Comparison of ENCODE assay signal across 26 mouse cellular contexts in genomic region chr15:83455034-83455433, GRCm38 (mm10). TPM values are rescaled to one million over a fixed set of nuclear protein-coding genes. Genes with fewer than 3 reads are reported as not detected.
DNase-seq lines count a peak whose midpoint lies in the region; ATAC-seq and TF ChIP-seq lines count a peak whose summit lies in the region.
"Had no signal": no experiment of that assay in that cellular context is flagged by ENCODE, and none has a peak within 500 bp of the region (broad histone marks: within the 10 kb centered on the region; RNA-seq: fewer than 3 reads in every experiment).

No protein-coding gene starts in this region.

- H3K4me2 ChIP-seq in liver, embryonic 13.5 days = no peak overlapping the region
- H3K4me2 ChIP-seq in liver, embryonic 12.5 days = no peak overlapping the region
- no peak overlapping the region for H3K4me2 ChIP-seq in hindbrain, postnatal 0 days (ENCODE audit: low read depth, low read length)
- H3K4me2 ChIP-seq: embryonic facial prominence, embryonic 13.5 days; forebrain, embryonic 13.5 days; heart, embryonic 13.5 days; limb, embryonic 12.5 days; lung, embryonic 14.5 days; neural tube, embryonic 12.5 days had no signal

- 69% methylated on average over 3 of the region's 3 CpGs for WGBS in liver, embryonic 13.5 days (ENCODE audit: insufficient replicate concordance)
- WGBS in liver, embryonic 12.5 days (ENCODE audit: insufficient replicate concordance) = 70% methylated on average over 3 of the region's 3 CpGs
- 15% methylated on average over 3 of the region's 3 CpGs for WGBS in small intestine, adult 2 months
- 78% methylated on average over 3 of the region's 3 CpGs for WGBS in hindbrain, postnatal 0 days

- H3K27ac ChIP-seq in gastrocnemius, adult 2 months = peak overlapping the region; percentile 79
- peak overlapping the region; percentile 43; the same call in 1 of the 2 replicates for H3K27ac ChIP-seq in liver, embryonic 13.5 days
- H3K27ac ChIP-seq in liver, embryonic 12.5 days = no peak overlapping the region
- H3K27ac ChIP-seq in small intestine, adult 2 months (ENCODE audit: insufficient read depth, low read depth, low read length) = peak overlapping the region; percentile 69; the same call in 1 of the 2 replicates
- no peak overlapping the region for H3K27ac ChIP-seq in hindbrain, postnatal 0 days
- H3K27ac ChIP-seq: embryonic facial prominence, embryonic 13.5 days; forebrain, embryonic 13.5 days; layer of hippocampus, adult 2 months; limb, embryonic 12.5 days; neural tube, embryonic 12.5 days had no signal

- DNase-seq in gastrocnemius, adult 2 months = no peak
- DNase-seq in gastrocnemius, adult 8-10 months (ENCODE audit: low spot score in 2 of 2) = no peak
- DNase-seq in liver, embryonic 13.5 days = no peak
- DNase-seq in kidney, postnatal 14 days = peak; percentile 69
- DNase-seq in hindbrain, postnatal 0 days (ENCODE audit: low spot score) = no peak
- DNase-seq in adrenal gland, postnatal 25 days = no peak
- DNase-seq: adrenal gland, postnatal 10 days; cerebellum, adult 2 months; cerebellum, postnatal 36 days; embryo, embryonic 11 days; heart, postnatal 14 days; layer of hippocampus, postnatal 36 days; midbrain, embryonic 14.5 days; right cerebral cortex, postnatal 25 days; thymus, postnatal 14 days had no signal

- H3K9me3 ChIP-seq in liver, embryonic 13.5 days (replicated peaks) = no peaks in the 10 kb centered on the region
- H3K9me3 ChIP-seq in liver, embryonic 12.5 days (replicated peaks) = no peaks in the 10 kb centered on the region
- no peaks in the 10 kb centered on the region for H3K9me3 ChIP-seq in hindbrain, postnatal 0 days (ENCODE audit: low read length)
- H3K9me3 ChIP-seq: embryonic facial prominence, embryonic 13.5 days; forebrain, embryonic 13.5 days; heart, embryonic 13.5 days; limb, embryonic 12.5 days; megakaryocyte, embryonic 14.5 days; neural tube, embryonic 12.5 days had no signal

- no peak for TF ChIP-seq POLR2A in small intestine, adult 2 months (IDR thresholded peaks at IDR 0.05; ENCODE audit: low read depth, low read length)

- no peak for TF ChIP-seq CTCF in gastrocnemius, adult 2 months (IDR thresholded peaks at IDR 0.05)
- no peak for TF ChIP-seq CTCF in small intestine, adult 2 months (IDR thresholded peaks at IDR 0.05; ENCODE audit: extremely low read depth, insufficient read length, insufficient replicate concordance, low read depth, low read length)
- no peak for TF ChIP-seq CTCF in hindbrain, postnatal 0 days (IDR thresholded peaks at IDR 0.05; ENCODE audit: low read depth)

- H3K4me3 ChIP-seq in gastrocnemius, adult 2 months = no peak overlapping the region
- H3K4me3 ChIP-seq in liver, embryonic 13.5 days (replicated peaks) = no peak overlapping the region
- H3K4me3 ChIP-seq in liver, embryonic 12.5 days = no peak overlapping the region
- no peak overlapping the region for H3K4me3 ChIP-seq in small intestine, adult 2 months (ENCODE audit: low read depth, low read length)
- no peak overlapping the region for H3K4me3 ChIP-seq in hindbrain, postnatal 0 days (ENCODE audit: low read length)
- H3K4me3 ChIP-seq: embryonic facial prominence, embryonic 13.5 days; erythroblast, embryonic 14.5 days; forebrain, embryonic 13.5 days; heart, embryonic 13.5 days; layer of hippocampus, adult 2 months; limb, embryonic 12.5 days; megakaryocyte, embryonic 14.5 days; neural tube, embryonic 12.5 days had no signal

- intact Hi-C loops in gastrocnemius, adult 2 months (cut with DNase I) = no loop called here

- ATAC-seq in liver, embryonic 13.5 days (ENCODE audit: low read depth) = no peak
- no peak for ATAC-seq in liver, embryonic 12.5 days
- ATAC-seq in hindbrain, postnatal 0 days = no peak
- ATAC-seq: forebrain, embryonic 13.5 days had no signal

- peaks cover 78% of the 10 kb centered on the region for H3K4me1 ChIP-seq in liver, embryonic 13.5 days (replicated peaks)
- H3K4me1 ChIP-seq in liver, embryonic 12.5 days = peaks cover 73% of the 10 kb centered on the region
- H3K4me1 ChIP-seq in small intestine, adult 2 months (ENCODE audit: control insufficient read depth, insufficient read depth, insufficient read length, low read length) = peaks cover 56% of the 10 kb centered on the region
- peaks cover 5% of the 10 kb centered on the region; the same call in 1 of the 2 replicates for H3K4me1 ChIP-seq in hindbrain, postnatal 0 days (ENCODE audit: insufficient read depth, low read length)
- H3K4me1 ChIP-seq: neural tube, embryonic 12.5 days had no signal

- H3K27me3 ChIP-seq in liver, embryonic 13.5 days = no peaks in the 10 kb centered on the region
- H3K27me3 ChIP-seq in liver, embryonic 12.5 days (replicated peaks) = no peaks in the 10 kb centered on the region
- H3K27me3 ChIP-seq in small intestine, adult 2 months (ENCODE audit: control insufficient read depth, insufficient read depth, low read length) = no peaks in the 10 kb centered on the region
- no peaks in the 10 kb centered on the region for H3K27me3 ChIP-seq in hindbrain, postnatal 0 days (ENCODE audit: insufficient read depth, low read length)
- H3K27me3 ChIP-seq: embryonic facial prominence, embryonic 13.5 days; forebrain, embryonic 13.5 days; heart, embryonic 13.5 days; limb, embryonic 12.5 days; megakaryocyte, embryonic 14.5 days; neural tube, embryonic 12.5 days had no signal

- H3K36me3 ChIP-seq in liver, embryonic 13.5 days = 0 out of 2 replicates have a peak, but pooled peaks cover 8% of the 10 kb centered on the region
- peaks cover 4% of the 10 kb centered on the region; the same call in 1 of the 2 replicates for H3K36me3 ChIP-seq in liver, embryonic 12.5 days
- H3K36me3 ChIP-seq in small intestine, adult 2 months (ENCODE audit: control insufficient read depth, insufficient read depth, low read length) = no peaks in the 10 kb centered on the region
- no peaks in the 10 kb centered on the region for H3K36me3 ChIP-seq in hindbrain, postnatal 0 days (ENCODE audit: insufficient read depth, low read length)
- H3K36me3 ChIP-seq: embryonic facial prominence, embryonic 13.5 days; limb, embryonic 12.5 days; neural tube, embryonic 12.5 days had no signal

- no peak overlapping the region for H3K9ac ChIP-seq in liver, embryonic 13.5 days
- H3K9ac ChIP-seq in liver, embryonic 12.5 days = no peak overlapping the region
- H3K9ac ChIP-seq in hindbrain, postnatal 0 days (replicated peaks; ENCODE audit: low read length) = no peak overlapping the region
- H3K9ac ChIP-seq: embryonic facial prominence, embryonic 13.5 days; forebrain, embryonic 13.5 days; heart, embryonic 13.5 days; limb, embryonic 12.5 days; lung, embryonic 14.5 days; neural tube, embryonic 12.5 days had no signal

RNA-seq across cellular contexts. Expression of gene Pacsin2, which starts 9.4 kb away (rescaled TPM):
- 10 to 100 TPM; 43.7 to 70.1 TPM for total RNA-seq in gastrocnemius, adult 2 months (2021)
- 10 to 100 TPM; 45.3 to 58.5 (median 48.2) TPM for total RNA-seq in gastrocnemius, adult 8-10 months (2022)
- 45.0 and 58.2 TPM in 2 replicates for polyA plus RNA-seq in liver, embryonic 13.5 days (2015; fragmentation: Nextera tagmentation; extraction: Ambion mirVana)
- 65.1 and 68.4 TPM in 2 replicates for polyA plus RNA-seq in liver, embryonic 12.5 days (2016; fragmentation: Nextera tagmentation; extraction: Ambion mirVana)
- polyA plus RNA-seq in small intestine, adult 2 months (2012; rRNA removed) = 32.5 and 73.5 TPM in 2 replicates
- 18.7 and 19.5 TPM in 2 replicates for total RNA-seq in hindbrain, postnatal 0 days (2014; rRNA removed)
- polyA plus RNA-seq in hindbrain, postnatal 0 days (2015; fragmentation: Nextera tagmentation; extraction: Ambion mirVana) = 19.3 and 20.0 TPM in 2 replicates
- total RNA-seq in adrenal gland, postnatal 25 days (2021) = 80.8 and 94.8 TPM in 2 replicates

RNA-seq across cellular contexts. Expression of gene Ttll1, which starts 55.7 kb away (rescaled TPM):
- total RNA-seq in gastrocnemius, adult 2 months (2021) = 1 to 10 TPM; 2.5 to 3.8 TPM
- 1 to 10 TPM; 2.7 to 4.2 (median 3.5) TPM for total RNA-seq in gastrocnemius, adult 8-10 months (2022)
- 7.2 and 7.4 TPM in 2 replicates for polyA plus RNA-seq in liver, embryonic 13.5 days (2015; fragmentation: Nextera tagmentation; extraction: Ambion mirVana)
- polyA plus RNA-seq in liver, embryonic 12.5 days (2016; fragmentation: Nextera tagmentation; extraction: Ambion mirVana) = 9.6 and 10.0 TPM in 2 replicates
- 2.3 and 3.1 TPM in 2 replicates for polyA plus RNA-seq in small intestine, adult 2 months (2012; rRNA removed)
- 36.2 and 39.2 TPM in 2 replicates for total RNA-seq in hindbrain, postnatal 0 days (2014; rRNA removed)
- polyA plus RNA-seq in hindbrain, postnatal 0 days (2015; fragmentation: Nextera tagmentation; extraction: Ambion mirVana) = 91.9 and 104 TPM in 2 replicates
- total RNA-seq in adrenal gland, postnatal 25 days (2021) = 6.2 and 9.0 TPM in 2 replicates

Comparison
In these comparisons a context has a peak if more than half of its experiments do, and no peak if none do; other contexts are left out.
1. H3K27ac ChIP-seq: peak in gastrocnemius, adult 2 months (single experiment), liver, embryonic 13.5 days (single experiment) and small intestine, adult 2 months (single experiment); none in liver, embryonic 12.5 days (single experiment) and hindbrain, postnatal 0 days (single experiment).